Comparison of ENCODE assay signal across 11 mouse cellular contexts in the genomic region with DNA sequence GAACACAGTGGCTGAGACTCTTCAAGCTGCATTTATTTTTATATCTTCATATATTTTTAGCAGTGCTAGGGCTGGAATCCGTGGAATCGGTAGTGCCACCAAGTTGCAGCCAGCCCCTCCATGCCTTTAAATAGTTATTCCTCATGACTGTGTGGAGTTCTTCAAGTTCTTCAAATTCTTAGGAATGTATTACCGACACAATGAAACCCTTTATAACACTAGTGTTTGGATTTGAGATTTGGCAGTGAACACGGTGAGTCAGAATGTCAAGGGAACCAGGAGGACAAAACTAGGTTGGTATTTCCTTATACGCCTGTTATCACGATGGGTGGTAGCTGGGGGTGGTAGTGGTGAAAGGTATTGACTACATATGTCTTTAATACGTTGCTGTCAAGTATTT. TPM values are rescaled to one million over a fixed set of nuclear protein-coding genes. Genes with fewer than 3 reads are reported as not detected.
DNase-seq lines count a peak whose midpoint lies in the region; ATAC-seq and TF ChIP-seq lines count a peak whose summit lies in the region.
"Had no signal": no experiment of that assay in that cellular context is flagged by ENCODE, and none has a peak within 500 bp of the region (broad histone marks: within the 10 kb centered on the region; RNA-seq: fewer than 3 reads in every experiment).

No protein-coding gene starts in this region.

- no peak overlapping the region for H3K9ac ChIP-seq in heart, adult 2 months (ENCODE audit: low read depth, low read length)
- H3K9ac ChIP-seq in stomach, embryonic 15.5 days: no peak overlapping the region

- DNase-seq in heart, adult 2 months: no peak
- DNase-seq in heart, adult 8-10 months (ENCODE audit: low spot score): no peak
- DNase-seq in lung, adult 18-20 months: peak; percentile 35 to 72
- DNase-seq in lung, postnatal 10 days: no peak
- peak; percentile 66 for DNase-seq in brain, adult 2 months (ENCODE audit: low read depth, low spot score)
- no peak for DNase-seq in T-cell, adult 2 months (ENCODE audit: low spot score)
- DNase-seq: cerebellum, adult 18-20 months; embryo, embryonic 11 days; thymus, postnatal 4 days had no signal

- TF ChIP-seq CTCF in heart, adult 2 months (IDR thresholded peaks at IDR 0.05): no peak

- H3K36me3 ChIP-seq in heart, adult 2 months (ENCODE audit: control insufficient read depth, insufficient read depth, low read length): no peaks in the 10 kb centered on the region
- no peaks in the 10 kb centered on the region for H3K36me3 ChIP-seq in stomach, embryonic 15.5 days

- no peaks in the 10 kb centered on the region for H3K79me2 ChIP-seq in heart, adult 2 months (replicated peaks; ENCODE audit: control insufficient read depth, insufficient read depth, low read length)

- 0 out of 2 replicates have a peak, but pooled peaks have one; percentile 54 for ATAC-seq in stomach, embryonic 15.5 days (ENCODE audit: insufficient read depth, low FRiP score, low read depth)
- ATAC-seq: intestine, embryonic 16.5 days had no signal

- no peak for TF ChIP-seq POLR2A in heart, adult 2 months (IDR thresholded peaks at IDR 0.05; ENCODE audit: insufficient read depth, low read depth, low read length)

- 18% methylated on average over 7 of the region's 7 CpGs for WGBS in heart, adult 2 months
- 50% methylated on average over 7 of the region's 7 CpGs for WGBS in stomach, embryonic 15.5 days

- H3K27me3 ChIP-seq in heart, adult 2 months (ENCODE audit: control insufficient read depth, insufficient read depth, low read length): no peaks in the 10 kb centered on the region
- H3K27me3 ChIP-seq in stomach, embryonic 15.5 days (replicated peaks): no peaks in the 10 kb centered on the region

- peak overlapping the region; percentile 33 for H3K27ac ChIP-seq in heart, adult 2 months
- 0 out of 2 replicates have a peak overlapping the region, but pooled peaks have one; percentile 26 for H3K27ac ChIP-seq in stomach, embryonic 15.5 days

- H3K4me2 ChIP-seq in stomach, embryonic 15.5 days: no peak overlapping the region

- intact Hi-C loops in heart, adult 2 months (cut with DNase I): no loop called here

- H3K4me1 ChIP-seq in heart, adult 2 months (ENCODE audit: control insufficient read depth, insufficient read depth, low read length): peaks cover 1% of the 10 kb centered on the region; the same call in 1 of the 2 replicates
- H3K4me1 ChIP-seq in stomach, embryonic 15.5 days: no peaks in the 10 kb centered on the region

- no peak for TF ChIP-seq EP300 in heart, adult 2 months (IDR thresholded peaks at IDR 0.05; ENCODE audit: insufficient read depth, low read depth, low read length)

- no peak overlapping the region for H3K4me3 ChIP-seq in heart, adult 2 months
- no peak overlapping the region for H3K4me3 ChIP-seq in stomach, embryonic 15.5 days (replicated peaks)

- H3K9me3 ChIP-seq in stomach, embryonic 15.5 days: no peaks in the 10 kb centered on the region

RNA-seq across cellular contexts. Expression of gene Zfr, which starts 6.4 kb away (rescaled TPM):
- 10 to 100 TPM; 76.8 to 79.8 TPM for total RNA-seq in heart, adult 2 months (2021)
- polyA plus RNA-seq in heart, adult 2 months (2012; rRNA removed): 77.8 and 93.2 TPM in 2 replicates
- total RNA-seq in heart, adult 8-10 months (2022): 10 to 100 TPM; 74.9 to 84.2 (median 79.7) TPM
- polyA plus RNA-seq in stomach, embryonic 15.5 days (2015; fragmentation: Nextera tagmentation; extraction: Ambion mirVana): 101 and 105 TPM in 2 replicates

Comparison
In these comparisons a context has a peak if more than half of its experiments do, and no peak if none do; other contexts are left out.
1. DNase-seq: peak in lung, adult 18-20 months (2 of 2) and brain, adult 2 months (single experiment); none in heart, adult 2 months (0 of 2), heart, adult 8-10 months (single experiment), lung, postnatal 10 days (single experiment) and T-cell, adult 2 months (single experiment).